Mouse (Mus musculus) B cell, adult (primary cell): Measurements from ENCODE around the gene Olfr1274-ps. TPM values are rescaled to one million over a fixed set of nuclear protein-coding genes. Genes with fewer than 3 reads are reported as not detected.

Experiments
- total RNA-seq: library from RNA; stranded (reverse); gene quantifications from 4 replicates; pipeline ENCODE4 v1.2.4, GENCODE M21; 2023; ENCODE audit not compliant: inconsistent age

Gene Olfr1274-ps
- not detected in 4 replicates for total RNA-seq

GRCm38 (mm10) chr2:90398633-90399107 lies at the start of gene Olfr1274-ps:
Gene Olfr1274-ps, plus strand, starts transcription at chr2:90398683.

Other genes with a start within 250 kb of the Olfr1274-ps start
- gene Olfr1270, start 245.6 kb upstream of the Olfr1274-ps start, total RNA-seq, result not detected in 4 replicates
- gene Olfr1506, start 174.2 kb upstream of the Olfr1274-ps start, total RNA-seq, result 0.26 to 0.27 TPM in 2 of 4 replicates, not detected in the others
- not detected in 4 replicates for gene Olfr142, start 141.1 kb upstream of the Olfr1274-ps start, total RNA-seq
- gene Olfr1271, start 127.7 kb upstream of the Olfr1274-ps start, total RNA-seq, result not detected in 4 replicates
- gene Olfr1272, start 105.8 kb upstream of the Olfr1274-ps start, total RNA-seq, result not detected in 4 replicates
- gene Gm13769, start 76.5 kb upstream of the Olfr1274-ps start, total RNA-seq, result 0.45 to 0.51 TPM in 2 of 4 replicates, not detected in the others
- 159 to 181 TPM (median 173 TPM) in 4 replicates for gene Ptprj, start 182.0 kb downstream of the Olfr1274-ps start, total RNA-seq